Mouse (Mus musculus) lung, postnatal 0 days (tissue): Measurements from ENCODE around the gene Zim1. TPM values are rescaled to one million over a fixed set of nuclear protein-coding genes. Genes with fewer than 3 reads are reported as not detected.
A peak's percentile ranks its signal among the peaks of the same experiment; 100 is the strongest.

Experiments
- ATAC-seq: fragments of 200-750 bp; cut with Nextera tagmentation; 2 replicates; pipeline ENCODE4 v1.8.0; 2017; ENCODE audit warnings: moderate library complexity
- DNase-seq: peaks from one replicate; pipeline ENCODE4 v3.0.0-alpha.2; 2016; ENCODE audit warnings: low spot score
- H3K27ac ChIP-seq: fragments of 300-500 bp; sonication (generic); 2 replicates; pipeline ENCODE4 v1.5.1; 2014; ENCODE audit warnings: antibody characterized with exemption, mild to moderate bottlenecking, low read length, mixed read lengths
- H3K27me3 ChIP-seq: fragments of 300-500 bp; sonication (generic); replicated peaks from 2 replicates; pipeline ENCODE4 v1.6.1; 2014; ENCODE audit warnings: low read length, mixed read lengths; ENCODE audit not compliant: insufficient read depth
- H3K36me3 ChIP-seq: fragments of 300-500 bp; sonication (generic); 2 replicates; pipeline ENCODE4 v1.6.1; 2014; ENCODE audit warnings: low read length, mixed read lengths; ENCODE audit not compliant: insufficient read depth
- H3K4me1 ChIP-seq: fragments of 300-500 bp; sonication (generic); 2 replicates; pipeline ENCODE4 v1.6.1; 2014; ENCODE audit warnings: antibody characterized with exemption, low read depth, low read length, mixed read lengths; ENCODE audit not compliant: insufficient read depth
- H3K4me2 ChIP-seq: fragments of 300-500 bp; sonication (generic); replicated peaks from 2 replicates; pipeline ENCODE4 v1.6.1; 2014; ENCODE audit warnings: low read depth, mild to moderate bottlenecking, low read length, moderate library complexity, mixed read lengths
- H3K4me3 ChIP-seq: fragments of 300-500 bp; sonication (generic); 2 replicates; pipeline ENCODE4 v1.5.1; 2014; ENCODE audit warnings: low read depth, low read length
- H3K9ac ChIP-seq: fragments of 300-500 bp; sonication (generic); replicated peaks from 2 replicates; pipeline ENCODE4 v1.6.1; 2014; ENCODE audit warnings: low read depth, mild to moderate bottlenecking
- H3K9me3 ChIP-seq: fragments of 300-500 bp; sonication (generic); 2 replicates; pipeline ENCODE4 v1.6.1; 2016; ENCODE audit warnings: low read length, mixed read lengths
- CTCF ChIP-seq: IDR thresholded peaks from 2 replicates; pipeline ENCODE4 v1.5.1; 2016; ENCODE audit warnings: antibody characterized with exemption, mild to moderate bottlenecking
- EP300 ChIP-seq: IDR thresholded peaks from 2 replicates; pipeline ENCODE4 v1.6.1; 2016; ENCODE audit warnings: antibody characterized with exemption, mild to moderate bottlenecking, control low read depth
- WGBS: fragments of 180-500 bp; shearing (Covaris S2); extraction: QIAGEN DNeasy Blood & Tissue Kit; methylation state at CpG from one replicate; pipeline ENCODE4 v1.1.7; 2014; 5-methylcytosine and 5-hydroxymethylcytosine counted together
- polyA plus RNA-seq: library from polyadenylated mRNA; unstranded; fragments of >200 nt; fragmentation: Nextera tagmentation; extraction: Ambion mirVana; gene quantifications from 2 replicates; pipeline ENCODE4 v1.2.1, GENCODE M21; 2015

Zim1 gene
- polyA plus RNA-seq, 1 experiment from 2014 or later = 1.6 TPM

GRCm38 (mm10) chr7:6708451-6709180, 12.4 kb upstream of the Zim1 start:
- H3K27ac ChIP-seq = no peak overlapping the region
- ATAC-seq = peak; percentile 46; the same call in 1 of the 2 replicates
- H3K36me3 ChIP-seq = peaks cover 14% of the 10 kb centered on the region; the same call in 1 of the 2 replicates
- no peak overlapping the region for H3K4me3 ChIP-seq
- H3K4me1 ChIP-seq = no peaks in the 10 kb centered on the region
- 77% methylated on average over 17 of the region's 17 CpGs for WGBS
- H3K4me2 ChIP-seq = no peak overlapping the region
- H3K9ac ChIP-seq = no peak overlapping the region
- H3K9me3 ChIP-seq = no peaks in the 10 kb centered on the region
- TF ChIP-seq CTCF (no peak), EP300 (no peak)
- no peaks in the 10 kb centered on the region for H3K27me3 ChIP-seq
- DNase-seq = peak; percentile 60

GRCm38 (mm10) chr7:6707416-6708015, 11.3 kb upstream of the Zim1 start:
- WGBS = 88% methylated on average over 23 of the region's 23 CpGs
- Histone ChIP-seq H3K9ac (no peak overlapping the region), H3K27ac (no peak overlapping the region), H3K4me1 (no peaks in the 10 kb centered on the region), H3K9me3 (no peaks in the 10 kb centered on the region), H3K36me3 (peaks cover 14% of the 10 kb centered on the region; the same call in 1 of the 2 replicates), H3K4me2 (no peak overlapping the region), H3K27me3 (no peaks in the 10 kb centered on the region), H3K4me3 (no peak overlapping the region)
- ATAC-seq (no peak), DNase-seq (no peak)
- TF ChIP-seq CTCF = no peak
- no peak for TF ChIP-seq EP300

GRCm38 (mm10) chr7:6699230-6699629, 3.0 kb upstream of the Zim1 start:
- no peaks in the 10 kb centered on the region for H3K27me3 ChIP-seq
- H3K4me2 ChIP-seq = no peak overlapping the region
- 40% methylated on average over 3 of the region's 3 CpGs for WGBS
- no peak overlapping the region for H3K27ac ChIP-seq
- H3K9ac ChIP-seq = no peak overlapping the region
- H3K4me3 ChIP-seq = no peak overlapping the region
- H3K9me3 ChIP-seq = no peaks in the 10 kb centered on the region
- TF ChIP-seq CTCF (no peak), EP300 (peak; percentile 55)
- H3K4me1 ChIP-seq = no peaks in the 10 kb centered on the region
- peak; percentile 45 for ATAC-seq
- DNase-seq = peak; percentile 79
- H3K36me3 ChIP-seq = no peaks in the 10 kb centered on the region

GRCm38 (mm10) chr7:6685511-6685910, 10.7 kb downstream of the Zim1 start:
- H3K36me3 ChIP-seq = no peaks in the 10 kb centered on the region
- H3K9ac ChIP-seq = no peak overlapping the region
- 89% methylated on average over 6 of the region's 6 CpGs for WGBS
- ATAC-seq (no peak), DNase-seq (no peak)
- H3K4me3 ChIP-seq = no peak overlapping the region
- no peak overlapping the region for H3K27ac ChIP-seq
- H3K4me2 ChIP-seq = no peak overlapping the region
- H3K27me3 ChIP-seq = no peaks in the 10 kb centered on the region
- no peaks in the 10 kb centered on the region for H3K4me1 ChIP-seq
- no peak for TF ChIP-seq EP300
- no peak for TF ChIP-seq CTCF
- no peaks in the 10 kb centered on the region for H3K9me3 ChIP-seq

GRCm38 (mm10) chr7:6666726-6667125, 29.5 kb downstream of the Zim1 start:
- DNase-seq = no peak
- H3K9ac ChIP-seq = no peak overlapping the region
- no peaks in the 10 kb centered on the region for H3K36me3 ChIP-seq
- no peak overlapping the region for H3K27ac ChIP-seq
- H3K27me3 ChIP-seq = no peaks in the 10 kb centered on the region
- no peak for TF ChIP-seq CTCF
- no peak for TF ChIP-seq EP300
- H3K4me2 ChIP-seq = no peak overlapping the region
- no peak overlapping the region for H3K4me3 ChIP-seq
- ATAC-seq = no peak
- no peaks in the 10 kb centered on the region for H3K9me3 ChIP-seq
- 70% methylated on average over 3 of the region's 3 CpGs for WGBS
- no peaks in the 10 kb centered on the region for H3K4me1 ChIP-seq

GRCm38 (mm10) chr7:6663430-6663829, 32.8 kb downstream of the Zim1 start:
- no peak overlapping the region for H3K4me3 ChIP-seq
- DNase-seq (no peak), ATAC-seq (no peak)
- H3K27ac ChIP-seq = no peak overlapping the region
- no peaks in the 10 kb centered on the region for H3K27me3 ChIP-seq
- TF ChIP-seq EP300 = no peak
- no peak for TF ChIP-seq CTCF
- WGBS = 58% methylated on average over 7 of the region's 7 CpGs
- no peaks in the 10 kb centered on the region for H3K9me3 ChIP-seq
- no peak overlapping the region for H3K4me2 ChIP-seq
- no peaks in the 10 kb centered on the region for H3K36me3 ChIP-seq
- no peak overlapping the region for H3K9ac ChIP-seq
- H3K4me1 ChIP-seq = no peaks in the 10 kb centered on the region
